Mouse (Mus musculus) spleen, adult 2 months (tissue): ENCODE data around the gene Haus5.

Experiments
- CTCF ChIP-seq: fragments of 200-500 bp; IDR thresholded peaks from 2 replicates; pipeline ENCODE4 v1.5.1; 2011; ENCODE audit warnings: mild to moderate bottlenecking, inconsistent platforms; ENCODE audit not compliant: insufficient read depth, insufficient read length, insufficient replicate concordance; ENCODE audit errors: extremely low read depth
- POLR2A ChIP-seq: fragments of 200-500 bp; IDR thresholded peaks from 2 replicates; pipeline ENCODE4 v1.6.1; 2011; ENCODE audit warnings: low read depth, low read length, inconsistent platforms

- TF ChIP-seq CTCF (no peak), POLR2A (no peak)
These were observed 56.3 kb downstream of the Haus5 start for GRCm38 (mm10) chr7:30608476-30608875.
